Mouse (Mus musculus) kidney, postnatal 36 days (tissue): ENCODE results near the gene Nek7.

Experiments
- DNase-seq, 2 experiments: peaks; one replicate each; pipeline ENCODE4 v3.0.0; 2021 to 2022; ENCODE audit warnings: mixed read lengths in 2 of 2

Gene Nek7

DNA sequence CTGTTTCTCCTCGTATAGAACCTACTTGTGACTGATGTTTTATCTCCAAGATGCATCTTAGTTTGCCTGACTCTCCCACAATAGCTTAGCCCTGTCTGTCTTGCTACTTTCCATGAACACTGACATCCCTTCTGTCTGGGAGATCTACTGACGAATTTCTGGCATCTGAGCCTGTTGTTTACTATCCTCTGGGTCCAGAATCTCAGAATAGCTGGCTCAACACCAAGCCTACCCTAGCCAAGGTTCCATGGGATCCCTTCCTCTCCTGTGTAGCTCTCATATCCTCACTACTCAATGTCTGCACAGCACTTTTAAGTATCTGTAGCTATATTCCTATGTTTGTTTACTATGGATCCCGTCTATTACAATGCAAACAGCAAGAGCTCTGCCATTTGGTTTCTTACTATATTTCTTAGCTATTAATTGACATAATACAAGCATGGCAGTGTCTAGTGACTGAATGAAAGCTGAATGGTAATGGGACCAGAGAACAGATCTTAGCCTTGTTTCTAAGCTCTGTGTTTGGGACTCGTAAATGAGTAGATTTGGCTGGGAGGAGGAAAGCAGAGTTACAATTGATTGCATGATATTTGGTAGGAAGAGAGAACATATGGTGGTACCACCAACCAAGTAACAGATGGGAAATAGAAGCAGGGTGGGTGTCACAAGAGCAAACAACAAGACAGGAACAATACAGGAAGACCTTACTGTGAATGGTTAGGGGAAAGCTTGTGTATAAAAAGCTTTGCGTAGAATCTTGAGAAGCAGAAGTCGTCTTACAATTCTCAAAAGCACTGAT, 51.3 kb downstream of the Nek7 start:
- peak; percentile 38 to 67 for DNase-seq

DNA sequence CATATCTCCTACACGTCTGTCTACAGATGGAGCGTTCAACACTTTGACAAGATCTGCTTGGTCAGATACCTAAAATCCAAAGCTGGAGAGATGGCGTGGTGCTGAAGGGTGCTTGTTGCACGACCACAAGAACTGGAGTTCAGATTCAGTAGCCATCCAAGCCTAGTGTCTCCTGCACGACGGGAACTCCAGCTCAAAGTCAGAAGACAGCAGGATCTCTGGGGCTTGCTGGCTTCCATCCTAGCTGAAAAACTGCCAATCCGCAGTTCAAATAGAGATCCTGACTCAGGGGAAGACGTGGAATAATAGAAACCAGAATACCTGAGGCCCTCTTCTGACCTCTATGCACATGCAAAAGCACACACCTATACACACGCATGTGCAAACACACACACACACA, 52.0 kb downstream of the Nek7 start:
- DNase-seq, result peak; percentile 36 to 45

DNA sequence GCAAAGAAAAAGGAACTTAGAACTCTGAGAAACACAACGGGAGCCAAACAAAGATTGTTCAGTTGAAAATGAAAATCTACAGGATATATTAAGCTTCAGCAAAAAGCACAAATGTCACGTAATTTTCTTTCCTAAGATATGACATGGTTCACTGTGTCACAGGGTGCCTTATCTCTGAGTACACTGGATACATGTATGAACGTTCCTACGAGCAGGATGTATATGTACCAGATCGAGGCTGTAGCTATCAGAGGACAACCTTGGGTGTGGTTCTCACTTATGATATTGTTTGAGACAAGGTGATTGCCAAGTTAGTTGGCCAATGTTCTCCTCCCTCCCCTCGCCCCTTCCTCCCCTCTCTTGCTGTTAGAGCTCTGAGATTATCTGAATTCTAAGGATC, 55.3 kb downstream of the Nek7 start:
- DNase-seq, result no peak

DNA sequence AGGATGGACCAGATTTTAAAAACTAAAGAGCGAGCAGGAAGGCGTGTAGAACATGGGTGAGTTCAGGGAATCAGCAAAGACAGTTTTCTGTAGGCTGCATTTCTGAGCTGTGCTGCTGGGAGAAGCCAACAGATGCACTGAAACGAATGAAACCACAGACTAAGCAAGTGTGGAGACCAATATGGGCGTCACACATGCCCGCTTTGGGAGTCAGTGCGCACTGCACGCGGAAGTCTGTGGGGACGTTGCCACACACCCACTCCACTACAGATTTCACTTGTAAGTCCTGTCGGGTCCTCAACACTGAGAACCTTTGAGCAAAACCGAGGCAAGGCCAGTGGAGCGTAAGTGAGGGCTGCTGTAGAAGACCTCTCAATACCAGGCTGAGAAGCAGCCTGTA, 59.2 kb downstream of the Nek7 start:
- DNase-seq, result no peak

DNA sequence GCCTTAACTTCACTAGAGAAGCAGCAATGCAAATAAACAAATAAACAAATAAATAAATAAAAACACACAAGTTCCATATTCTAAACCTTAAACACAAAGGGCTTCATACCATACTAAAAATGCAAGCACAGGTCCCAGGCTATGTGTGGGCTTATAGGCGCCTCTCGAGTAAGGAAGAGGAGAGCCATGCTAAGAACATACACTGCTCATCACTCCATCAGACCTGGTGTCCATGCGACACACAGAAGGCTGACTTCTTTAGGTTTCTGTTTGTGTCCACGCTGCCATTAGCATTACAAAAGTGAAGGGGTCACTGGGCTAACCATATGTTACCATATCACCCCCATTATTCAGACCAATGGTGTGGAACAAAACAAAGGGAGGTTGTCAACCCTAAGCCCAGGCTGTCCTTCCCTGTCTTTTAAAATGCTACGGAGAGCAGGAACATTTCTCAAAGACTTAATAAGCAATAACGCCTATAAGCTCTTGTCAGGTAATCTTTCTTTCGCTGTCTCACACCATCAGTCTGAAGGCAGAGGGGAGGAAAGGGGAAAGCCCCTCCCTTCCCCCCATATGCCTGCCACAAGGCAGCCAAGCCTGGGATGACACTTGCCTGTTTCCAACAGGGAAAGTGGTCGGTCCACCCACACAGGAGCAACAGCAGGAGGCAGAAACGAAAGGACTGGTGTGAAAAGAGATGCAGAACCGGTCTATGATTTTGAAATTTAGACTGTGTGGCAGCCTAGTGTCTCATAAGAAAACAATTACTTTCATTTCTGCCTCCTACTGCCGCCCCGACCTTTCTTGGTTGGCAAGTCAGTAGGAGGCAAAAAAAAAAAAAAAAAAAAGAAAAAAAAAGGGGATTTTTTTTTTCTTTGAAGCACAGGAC, 60.5 kb downstream of the Nek7 start:
- no peak for DNase-seq

DNA sequence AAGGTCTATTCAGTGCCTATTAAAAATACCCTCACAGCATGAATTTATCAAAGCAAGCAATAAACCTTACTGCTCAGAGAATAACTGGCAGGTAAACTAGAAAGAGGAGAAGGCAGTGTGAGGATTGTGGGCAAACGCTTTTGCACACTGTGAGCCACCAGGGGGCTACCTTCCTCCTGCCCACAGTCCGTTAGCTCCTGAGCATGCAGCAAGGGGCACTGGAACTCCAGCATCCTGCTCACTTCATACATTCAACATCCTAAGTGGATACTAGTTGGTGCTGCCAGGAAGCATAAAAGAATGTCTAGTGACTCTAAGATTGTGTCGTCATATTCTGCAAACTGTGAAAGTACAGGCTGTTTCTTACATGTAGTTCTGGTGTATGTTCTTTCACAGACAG, 61.6 kb downstream of the Nek7 start:
- DNase-seq, result peak; percentile 34 to 62

DNA sequence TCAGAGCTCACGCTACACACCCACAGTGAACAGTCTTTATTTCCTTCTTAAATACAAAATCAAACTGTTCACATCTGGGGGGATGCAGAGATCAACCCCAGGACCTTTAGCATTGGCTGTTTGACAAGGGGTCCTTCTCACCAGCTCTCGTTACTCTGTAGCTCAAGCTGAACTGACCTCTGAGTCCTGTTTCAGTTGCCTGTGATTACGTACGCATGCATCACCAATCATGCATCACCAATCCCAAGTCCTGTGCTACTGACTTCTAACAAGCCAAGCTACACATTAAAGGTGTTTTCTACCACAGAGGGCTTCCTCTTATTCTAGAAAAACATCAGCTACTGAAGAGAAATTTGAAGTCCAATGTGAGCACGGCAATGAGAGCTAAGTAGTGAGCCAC, 65.0 kb downstream of the Nek7 start:
- DNase-seq, result peak; percentile 47 to 66

DNA sequence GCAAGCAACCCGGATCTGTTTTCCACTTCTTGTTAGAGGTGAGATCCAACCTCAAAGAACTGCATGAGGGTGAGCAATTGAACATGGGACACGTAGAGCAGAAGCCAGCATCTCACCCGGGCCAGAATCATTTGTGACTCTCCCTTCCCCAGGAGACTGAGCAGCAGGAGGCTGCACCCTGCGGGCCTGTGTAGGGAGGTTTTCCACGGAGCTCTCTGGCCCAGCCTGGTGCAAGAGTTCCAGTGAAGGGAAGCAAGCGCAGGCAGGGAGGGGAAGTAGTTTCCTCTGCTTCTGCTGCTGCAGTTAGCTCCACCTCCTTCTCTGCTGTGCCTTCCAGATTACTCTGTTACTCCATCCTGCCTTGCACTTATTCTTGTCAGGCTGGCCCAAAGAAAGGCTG, 69.8 kb downstream of the Nek7 start:
- peak; percentile 29 to 47 for DNase-seq

DNA sequence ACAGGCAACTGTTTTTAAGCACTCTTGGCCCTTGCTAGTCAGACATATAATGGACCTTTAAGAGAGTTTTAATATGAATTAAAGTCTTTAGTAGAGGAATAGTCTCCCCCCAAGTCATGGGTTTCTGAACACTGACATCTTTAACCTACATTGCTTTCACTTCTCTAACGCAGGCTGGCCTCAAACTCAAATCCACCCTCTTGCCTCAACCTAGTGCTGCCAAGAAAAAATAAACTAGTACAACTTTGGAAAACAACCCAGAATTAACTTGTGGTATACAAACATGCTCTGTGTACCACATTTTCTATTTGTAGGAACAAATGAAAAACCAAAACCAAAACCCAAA, 77.8 kb downstream of the Nek7 start:
- DNase-seq, result no peak

DNA sequence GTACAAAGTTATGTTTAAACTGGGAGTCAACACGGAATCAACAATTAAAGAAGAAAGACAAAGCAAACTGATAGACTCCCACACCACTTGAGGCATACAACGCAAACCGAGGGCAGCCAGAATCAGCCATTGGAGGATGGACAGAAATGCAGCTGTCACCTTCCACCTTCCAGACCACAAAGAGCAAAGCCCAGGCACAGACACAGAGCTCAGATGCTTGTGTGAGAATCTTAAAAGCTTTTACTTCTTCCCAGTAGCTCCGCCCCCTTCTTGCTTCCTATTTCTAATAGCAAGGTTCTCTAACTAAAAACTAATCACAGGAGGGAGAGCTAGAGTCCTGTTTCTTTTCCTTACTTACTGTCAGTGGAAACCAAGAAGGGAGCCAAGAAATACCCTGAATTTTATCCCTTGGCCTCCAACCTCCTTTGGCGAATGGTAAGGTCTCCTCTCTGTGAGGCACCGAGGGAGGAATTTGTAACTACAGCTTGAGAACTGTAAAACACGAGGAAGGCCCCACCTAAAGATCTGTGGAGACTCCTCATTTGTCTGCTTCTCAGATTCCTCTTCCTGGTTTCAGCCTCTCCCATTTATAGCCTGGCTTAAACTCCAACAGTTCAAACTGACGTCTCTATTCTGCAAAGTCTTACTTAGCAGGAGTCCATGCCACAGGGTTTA, 78.3 kb downstream of the Nek7 start:
- peak in 1 of 2 experiments; percentile 20 for DNase-seq

DNA sequence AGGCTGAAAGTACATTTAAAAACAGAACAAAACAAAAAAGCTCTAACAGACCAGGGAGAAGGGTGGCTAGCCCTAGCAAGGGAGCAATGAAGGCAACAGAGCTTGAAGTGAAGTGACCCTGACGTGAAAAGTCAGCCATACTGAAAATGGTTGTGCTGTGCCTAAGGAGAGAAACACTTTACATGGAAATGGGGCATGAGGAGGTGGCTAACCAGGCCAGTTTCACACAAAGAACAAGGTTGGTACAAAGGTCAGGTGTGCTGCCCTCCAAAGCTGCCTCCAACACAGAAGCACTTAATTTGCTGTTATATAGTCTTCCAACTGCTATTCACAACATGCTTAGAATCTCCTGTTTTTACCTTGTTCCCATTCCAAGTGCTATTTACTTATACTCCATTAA, 80.2 kb downstream of the Nek7 start:
- peak; percentile 42 to 61 for DNase-seq

DNA sequence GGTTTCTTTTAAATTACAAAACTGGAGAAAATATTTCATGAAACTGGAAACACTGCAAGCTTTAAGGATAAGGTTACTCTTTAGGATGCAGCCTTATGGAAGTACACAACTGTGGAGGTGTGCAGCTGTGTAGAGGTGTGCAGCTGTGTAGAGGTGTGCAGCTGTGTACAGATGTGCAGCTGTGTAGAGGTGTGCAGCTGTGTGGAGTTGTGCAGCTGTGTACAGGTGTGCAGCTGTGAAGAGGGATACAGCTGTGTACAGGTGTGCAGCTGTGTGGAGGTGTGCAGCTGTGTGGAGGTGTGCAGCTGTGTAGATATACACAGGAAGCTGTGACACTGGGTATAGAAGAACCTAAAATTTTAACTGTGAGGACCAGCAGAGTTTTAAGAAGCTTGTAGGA, 81.7 kb downstream of the Nek7 start:
- no peak for DNase-seq

DNA sequence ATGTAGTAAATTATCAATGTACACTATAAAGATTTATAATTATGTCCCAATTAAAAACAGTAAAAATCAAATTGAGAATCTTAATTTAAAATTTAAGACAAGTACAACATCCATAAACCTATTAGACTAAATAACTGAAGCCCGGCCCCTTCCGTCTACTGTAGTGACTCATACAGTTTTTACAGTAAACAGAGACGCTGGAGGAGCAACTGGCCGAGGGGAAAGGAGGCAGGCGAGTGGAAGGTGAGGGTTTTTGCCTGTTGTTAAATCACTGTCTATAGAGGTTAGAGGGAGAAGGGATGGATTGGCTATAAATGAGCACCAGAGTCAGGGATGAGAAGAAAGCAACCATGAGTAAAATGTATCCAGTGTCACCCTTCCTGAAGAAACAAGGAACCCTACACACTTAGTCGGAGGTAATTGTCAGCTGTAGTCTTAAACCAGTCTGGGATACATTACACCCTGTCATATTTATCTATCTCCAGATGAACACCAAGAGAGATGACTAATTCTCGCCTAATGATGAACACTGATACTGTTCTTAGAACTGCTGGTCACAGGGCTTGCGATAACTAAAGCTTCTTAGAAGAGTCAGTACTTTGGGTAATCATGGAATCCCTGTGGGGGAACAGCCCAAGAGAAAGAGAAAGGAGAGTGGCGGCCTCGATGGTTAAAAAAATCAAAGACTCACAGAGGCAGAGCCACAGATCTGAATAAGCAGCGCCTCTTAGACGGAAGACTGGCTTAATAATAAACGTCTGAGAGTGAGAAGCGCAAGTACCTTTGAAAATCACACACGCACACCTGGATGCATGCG, 84.0 kb downstream of the Nek7 start:
- no peak for DNase-seq

DNA sequence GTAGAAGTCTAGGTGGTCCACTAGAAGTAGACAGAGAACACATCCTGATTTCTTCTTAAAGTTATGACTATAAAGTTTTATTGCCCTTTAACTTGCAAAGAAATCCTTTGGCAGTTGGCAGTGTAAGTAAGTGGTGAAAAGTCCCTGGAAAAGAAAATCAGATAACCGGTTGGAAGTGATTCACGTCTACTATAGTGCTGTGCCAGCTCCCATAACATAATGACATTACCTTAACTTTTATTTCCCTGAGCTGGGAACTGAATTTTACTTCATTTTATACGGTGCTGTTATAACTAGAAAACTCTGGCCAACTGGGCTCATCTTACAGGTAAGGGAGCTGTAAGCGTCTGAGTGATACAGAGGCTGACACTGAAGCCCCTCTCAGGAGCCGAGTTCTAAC, 89.3 kb downstream of the Nek7 start:
- no peak for DNase-seq

DNA sequence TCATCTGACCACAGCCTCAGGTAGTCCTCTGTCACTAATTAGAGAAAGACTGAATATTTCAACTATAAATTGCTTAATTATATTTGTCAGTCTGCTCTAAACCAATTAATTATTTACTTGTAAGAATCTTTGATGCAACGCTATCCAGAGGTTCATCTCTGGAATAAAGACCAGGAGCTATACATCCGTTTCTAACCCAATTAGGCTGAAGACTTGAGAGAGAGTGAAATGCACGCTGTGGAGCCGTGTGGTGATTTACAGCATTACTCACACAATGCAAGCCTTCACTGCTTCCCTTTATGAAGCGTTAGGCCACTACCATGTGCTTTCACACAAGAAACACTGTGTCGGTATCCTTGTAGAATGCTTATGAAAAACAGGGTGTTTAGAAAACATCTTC, 96.0 kb downstream of the Nek7 start:
- no peak for DNase-seq

DNA sequence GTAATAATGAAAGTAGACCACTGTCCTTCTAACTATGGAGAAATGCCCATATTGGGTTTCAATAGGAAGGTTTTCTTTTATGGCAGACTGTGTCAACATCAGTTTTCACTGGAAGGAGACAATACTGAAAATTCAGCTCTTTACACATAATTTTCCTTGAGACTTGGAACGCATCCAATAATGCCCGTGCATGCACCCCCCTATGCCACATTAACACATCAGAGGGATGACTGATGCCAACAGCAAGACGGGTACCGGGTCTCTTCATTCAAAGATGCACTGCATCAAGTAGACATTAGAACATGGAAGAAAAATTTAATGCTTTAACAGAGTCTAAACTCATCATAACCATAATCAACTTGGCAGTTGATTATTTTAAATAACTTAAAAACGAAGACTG, 101.7 kb downstream of the Nek7 start:
- no peak for DNase-seq

DNA sequence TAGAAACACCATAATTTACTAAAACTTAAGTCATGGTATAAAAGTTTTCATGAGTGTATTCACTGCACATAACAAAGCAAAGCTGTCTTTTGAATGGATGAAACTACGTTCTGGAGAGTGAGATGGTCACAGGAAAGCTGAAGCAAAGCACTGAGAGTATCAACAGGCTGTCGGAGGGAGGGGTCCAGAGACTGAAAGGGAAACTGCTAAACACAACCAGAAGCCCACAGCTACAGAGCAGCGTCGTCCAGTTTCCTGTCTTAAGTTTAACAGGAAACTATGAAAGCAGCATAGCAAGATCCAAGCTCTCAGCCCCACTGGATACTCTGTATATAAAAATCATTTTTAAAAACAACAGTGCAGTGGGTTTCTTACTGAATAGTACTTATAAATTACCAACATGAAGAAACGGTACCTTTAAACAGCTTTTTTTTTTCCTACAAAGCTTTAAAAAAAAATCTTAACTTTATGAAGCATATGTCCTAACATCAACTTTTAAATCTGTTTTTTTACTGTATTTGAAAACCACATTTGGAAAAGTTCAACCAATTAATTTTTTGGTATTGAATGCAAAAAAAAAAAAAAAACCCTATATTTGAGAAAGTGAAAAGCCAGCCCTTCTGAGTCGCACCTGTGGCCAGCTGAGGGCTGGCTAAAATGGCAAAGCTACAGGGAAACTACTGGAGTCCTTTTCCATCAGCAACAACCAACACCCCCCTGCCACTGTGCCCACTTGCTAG, 102.4 kb downstream of the Nek7 start:
- peak in 1 of 2 experiments; percentile 29 for DNase-seq

DNA sequence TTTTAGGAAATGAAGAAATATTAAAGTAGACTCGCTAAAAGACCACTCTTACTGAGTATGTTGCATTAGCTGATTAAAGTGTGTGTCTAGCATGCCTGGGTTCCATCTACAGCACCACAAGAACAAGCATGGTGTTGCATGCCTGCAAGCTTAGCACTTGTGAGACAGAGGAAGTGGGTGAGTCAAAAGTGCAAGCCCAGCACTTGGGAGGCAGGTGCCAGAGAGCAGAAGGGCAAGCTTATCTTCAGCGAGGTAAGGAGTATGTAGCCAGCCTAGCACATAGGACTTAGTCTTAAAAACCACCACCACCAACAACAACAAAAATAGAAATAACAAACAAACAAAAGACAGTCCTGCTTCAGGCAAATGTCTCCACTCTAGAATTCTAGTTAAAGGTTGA, 103.0 kb downstream of the Nek7 start:
- DNase-seq, result no peak

DNA sequence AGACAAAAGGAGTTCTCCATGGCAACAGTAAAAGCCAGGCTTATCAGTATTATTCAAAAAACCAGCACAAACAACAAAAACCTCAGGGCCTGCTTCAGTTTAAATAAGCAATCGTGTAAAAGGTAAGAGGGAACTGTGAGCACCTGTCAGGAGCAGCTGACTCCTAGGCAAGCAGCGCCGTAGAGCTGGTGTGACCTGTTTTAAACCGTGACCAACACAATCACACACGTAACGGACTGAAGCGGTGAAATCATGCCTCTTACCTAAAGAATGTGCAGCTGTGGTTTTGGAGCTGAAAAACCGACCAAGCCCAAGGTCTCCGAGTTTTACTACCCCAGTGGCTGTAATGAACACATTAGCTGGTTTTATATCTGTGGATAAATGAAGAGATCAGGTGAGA, 104.6 kb downstream of the Nek7 start:
- no peak for DNase-seq

DNA sequence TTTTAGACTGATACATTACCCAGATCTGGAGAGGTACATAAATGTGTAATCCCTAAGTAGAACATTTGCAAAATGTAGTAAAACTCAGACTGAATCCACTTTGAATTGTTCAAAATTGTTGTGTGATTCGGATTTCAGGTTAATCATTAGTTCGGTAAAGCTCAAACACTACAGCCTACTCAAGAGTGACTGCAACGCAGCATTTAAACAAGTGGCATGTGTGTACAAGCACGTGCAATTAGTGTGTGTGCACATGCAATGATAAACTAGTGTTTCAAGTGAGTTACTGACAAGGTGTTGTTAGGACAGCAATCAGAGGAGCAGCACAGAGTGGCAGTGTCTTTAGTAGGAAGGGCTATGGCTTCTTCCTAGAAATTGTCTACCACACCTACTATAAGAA, 106.0 kb downstream of the Nek7 start:
- DNase-seq, result peak in 1 of 2 experiments; percentile 20

DNA sequence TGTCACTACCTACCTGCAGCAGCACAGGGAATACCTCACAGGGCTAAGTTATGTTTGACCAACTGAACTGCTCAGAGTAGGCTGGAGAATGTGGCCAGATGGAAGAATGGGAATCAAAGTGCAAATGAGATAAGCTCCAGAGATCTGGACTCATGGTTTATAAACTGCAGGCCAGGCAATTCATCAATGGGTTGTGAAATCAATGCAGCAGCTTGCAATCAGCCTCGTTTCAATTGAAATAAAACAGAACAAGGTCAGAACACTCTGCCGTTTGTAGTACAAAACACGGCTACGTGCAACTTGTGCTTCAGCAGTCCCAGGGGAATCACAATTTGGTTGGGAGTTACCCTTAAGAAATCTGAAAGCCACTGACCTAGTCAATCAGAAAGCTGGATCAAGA, 109.4 kb downstream of the Nek7 start:
- no peak for DNase-seq

DNA sequence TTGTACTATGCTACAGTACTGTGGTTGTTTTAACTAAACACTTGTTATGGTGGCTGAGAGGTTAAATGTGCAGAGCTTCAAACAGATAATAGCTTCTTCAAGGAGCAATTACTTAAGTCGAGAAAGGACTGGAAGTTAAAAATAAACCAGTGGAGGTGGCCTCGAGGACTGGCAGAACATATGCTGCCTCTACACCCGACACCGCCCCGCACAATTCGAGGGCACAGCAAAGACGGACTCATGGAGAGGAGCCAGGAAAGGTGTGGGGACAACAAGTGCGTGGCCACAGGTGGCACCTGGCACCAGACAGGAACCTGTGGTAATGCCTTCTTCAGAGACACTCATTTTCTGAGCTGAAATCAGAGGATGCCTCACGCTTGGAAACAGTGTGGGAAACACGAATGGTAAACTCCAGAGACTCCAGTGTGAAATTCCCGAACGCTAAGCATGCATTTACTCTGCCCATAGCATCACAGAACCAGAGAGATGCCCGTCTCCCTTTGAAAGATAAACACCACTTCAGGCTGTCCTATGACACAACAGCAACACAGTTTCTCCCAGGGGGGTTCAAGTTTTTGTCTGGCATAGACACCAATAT, 112.4 kb downstream of the Nek7 start:
- DNase-seq, result peak; percentile 49 to 53
